Mouse (Mus musculus) ES-E14 (cell line): ENCODE results near the gene Thbs1. TPM values are rescaled to one million over a fixed set of nuclear protein-coding genes. Genes with fewer than 3 reads are reported as not detected.

ENCODE experiments used
- DNase-seq: peaks from one replicate; pipeline ENCODE4 v3.0.0-alpha.2; 2013; ENCODE audit warnings: low read depth, low spot score
- H3K27ac ChIP-seq: 2 replicates; pipeline ENCODE4 v1.5.1; 2012; ENCODE audit warnings: low read depth, mild to moderate bottlenecking, low read length, moderate library complexity, mixed read lengths; ENCODE audit not compliant: poor library complexity, insufficient read depth, severe bottlenecking
- H3K36me3 ChIP-seq: 2 replicates; pipeline ENCODE4 v1.6.1; 2012; ENCODE audit warnings: mild to moderate bottlenecking, low read length, moderate library complexity, mixed read lengths; ENCODE audit not compliant: control insufficient read depth, poor library complexity, insufficient read depth, severe bottlenecking
- H3K4me1 ChIP-seq, 2 experiments: fragments of 150-350 bp in 1 of 2; sonication (generic) in 1 of 2; 2 replicates each; pipeline ENCODE4 v1.6.1; 2012; ENCODE audit warnings: low read length in 2 of 2, mild to moderate bottlenecking in 1 of 2, mixed read lengths in 1 of 2; ENCODE audit not compliant: control insufficient read depth in 2 of 2, insufficient read depth in 2 of 2, poor library complexity in 1 of 2
- H3K4me3 ChIP-seq, 2 experiments: fragments of 150-350 bp in 1 of 2; sonication (generic) in 1 of 2; 2 replicates each; pipeline ENCODE4 v1.5.1; 2012; ENCODE audit warnings: low read length in 2 of 2, low read depth in 1 of 2, mild to moderate bottlenecking in 1 of 2, mixed read lengths in 1 of 2; ENCODE audit not compliant: insufficient read depth in 1 of 2, poor library complexity in 1 of 2, severe bottlenecking in 1 of 2
- H3K9ac ChIP-seq: 2 replicates; pipeline ENCODE4 v1.6.1; 2012; ENCODE audit warnings: low read depth, mild to moderate bottlenecking, low read length, mixed read lengths; ENCODE audit not compliant: poor library complexity, insufficient read depth, severe bottlenecking
- H3K9me3 ChIP-seq: fragments of 150-350 bp; sonication (generic); 2 replicates; pipeline ENCODE4 v1.6.1; 2012; ENCODE audit warnings: low read depth, mild to moderate bottlenecking, low read length; ENCODE audit not compliant: control insufficient read depth, insufficient read depth
- CHD2 ChIP-seq: IDR thresholded peaks from 2 replicates; pipeline ENCODE4 v1.6.1; 2014; ENCODE audit warnings: mild to moderate bottlenecking, low read depth, low read length, inconsistent platforms
- HCFC1 ChIP-seq: IDR thresholded peaks from 2 replicates; pipeline ENCODE4 v1.6.1; 2012; ENCODE audit warnings: low read length, inconsistent platforms, borderline replicate concordance; ENCODE audit not compliant: insufficient read depth
- MAFK ChIP-seq: IDR thresholded peaks from 2 replicates; pipeline ENCODE4 v1.6.1; 2014; ENCODE audit warnings: mild to moderate bottlenecking, low read depth, low read length, inconsistent platforms; ENCODE audit not compliant: insufficient read depth
- ZC3H11A ChIP-seq: IDR thresholded peaks from 2 replicates; pipeline ENCODE4 v1.6.1; 2012; ENCODE audit warnings: low read depth, mild to moderate bottlenecking, inconsistent platforms, low read length, borderline replicate concordance
- ZNF384 ChIP-seq: IDR thresholded peaks from 2 replicates; pipeline ENCODE4 v1.6.1; 2012; ENCODE audit warnings: low read depth, low read length, inconsistent platforms
- in situ Hi-C, 2 experiments: fragments of 600-800 bp; cut with MboI; formaldehyde crosslinking; loops; one replicate each; pipeline ENCODE4 v1.15.1; 2025; ENCODE audit warnings: low sequenced_read_pairs in 2 of 2, inconsistent platforms in 1 of 2; ENCODE audit not compliant: unreplicated experiment in 2 of 2
- total RNA-seq: library from RNA; depleted of rRNA; stranded (reverse); fragments of 300-350 nt; gene quantifications from 2 replicates; pipeline ENCODE4 v1.2.3, GENCODE M21; 2012; rRNA removed

Gene Thbs1
- total RNA-seq, 1 experiment = 166 TPM

DNA sequence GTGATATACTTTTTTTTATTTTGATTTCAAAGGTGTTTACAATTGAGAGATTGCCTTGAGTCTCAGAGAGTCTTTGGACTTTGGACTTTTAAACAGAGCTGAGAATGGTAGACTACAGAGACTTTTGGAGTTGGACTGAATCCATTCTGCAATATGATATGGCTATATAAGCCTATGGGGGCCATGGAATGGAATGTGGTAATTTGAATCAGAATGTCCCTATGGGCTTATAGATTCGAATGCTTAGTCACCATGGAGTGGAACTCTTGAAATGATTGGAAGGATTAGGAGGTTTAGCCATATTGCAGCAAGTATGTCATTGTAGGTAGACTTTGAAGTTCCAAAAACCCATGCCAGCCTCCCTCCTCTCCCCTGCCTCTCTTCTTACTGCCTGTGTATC, 56.5 kb downstream of the Thbs1 start:
- no peak overlapping the region for H3K9ac ChIP-seq
- H3K36me3 ChIP-seq = no peaks in the 10 kb centered on the region
- no peaks in the 10 kb centered on the region for H3K9me3 ChIP-seq
- no peaks in the 10 kb centered on the region for H3K4me1 ChIP-seq
- no peak for TF ChIP-seq HCFC1
- no peak for TF ChIP-seq MAFK
- no peak for TF ChIP-seq CHD2
- TF ChIP-seq ZC3H11A = no peak
- TF ChIP-seq ZNF384 = no peak
- H3K27ac ChIP-seq = no peak overlapping the region
- no peak overlapping the region for H3K4me3 ChIP-seq
- no peak for DNase-seq
- in situ Hi-C loops = no loop called here

DNA sequence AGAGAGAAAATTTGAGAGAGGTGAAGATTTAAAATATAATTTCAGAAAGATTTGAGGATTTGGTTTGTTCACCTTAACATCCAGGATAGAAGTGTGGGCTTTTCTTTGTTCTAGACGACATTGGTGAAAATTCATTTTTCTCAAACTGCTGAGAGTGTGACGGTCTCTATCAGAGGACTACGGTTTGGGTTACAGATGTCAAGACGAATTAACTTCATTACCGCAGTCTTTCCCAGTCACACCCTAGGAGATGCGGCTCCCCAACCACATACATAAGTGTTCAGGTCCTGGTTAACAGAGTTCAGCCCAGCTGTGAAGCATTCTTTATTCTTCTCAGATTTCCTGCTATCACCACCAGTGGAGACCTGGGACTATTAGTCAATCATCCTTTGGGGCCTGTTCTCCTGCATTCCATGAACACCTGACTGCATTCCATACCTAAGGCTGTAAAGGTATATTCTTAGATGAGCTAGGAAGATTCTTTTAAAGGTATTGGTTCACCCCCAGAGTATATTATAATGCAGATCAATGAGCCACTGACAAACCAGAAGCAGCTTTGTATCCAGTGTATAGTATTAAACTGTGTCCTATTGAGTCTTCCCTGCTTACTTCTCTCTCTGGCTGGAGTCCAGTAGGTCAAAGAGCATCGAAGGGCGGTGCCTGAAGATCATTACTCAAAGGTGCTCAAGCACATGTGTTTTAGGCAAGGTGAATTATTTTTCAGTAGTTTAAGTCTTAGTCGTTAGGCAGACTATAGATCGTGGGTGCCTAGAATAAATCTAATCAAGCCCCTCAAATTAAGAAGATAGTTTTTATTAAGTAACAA, 63.1 kb downstream of the Thbs1 start:
- in situ Hi-C loops = no loop called here
- no peak overlapping the region for H3K9ac ChIP-seq
- no peaks in the 10 kb centered on the region for H3K9me3 ChIP-seq
- H3K4me3 ChIP-seq = no peak overlapping the region
- peaks cover 2 to 4% of the 10 kb centered on the region in 2 experiments; a peak in 2 of 4 replicates for H3K4me1 ChIP-seq
- no peak for DNase-seq
- no peak for TF ChIP-seq ZC3H11A
- TF ChIP-seq MAFK = no peak
- no peak overlapping the region for H3K27ac ChIP-seq
- H3K36me3 ChIP-seq = no peaks in the 10 kb centered on the region

Other genes with a start within 250 kb of the Thbs1 start
- gene Fsip1, start 145.1 kb downstream of the Thbs1 start, total RNA-seq = 0.63 and 0.85 TPM in 2 replicates